Mouse (Mus musculus) limb, embryonic 15.5 days (tissue): ENCODE data around the gene Acta1. TPM values are rescaled to one million over a fixed set of nuclear protein-coding genes. Genes with fewer than 3 reads are reported as not detected.

Source experiments
- polyA plus RNA-seq: library from polyadenylated mRNA; unstranded; fragments of >200 nt; fragmentation: Nextera tagmentation; extraction: Ambion mirVana; gene quantifications from 2 replicates; pipeline ENCODE4 v1.2.1, GENCODE M21; 2015

Gene Acta1
- polyA plus RNA-seq, 1 experiment from 2014 or later = 949 TPM

Other genes starting within 250 kb of the Acta1 start
- gene Rhou, start 240.8 kb downstream of the Acta1 start, polyA plus RNA-seq = 10.8 and 10.9 TPM in 2 replicates
- 40.6 and 44.5 TPM in 2 replicates for gene Rab4a, start 88.8 kb downstream of the Acta1 start, polyA plus RNA-seq
- 2.6 and 3.0 TPM in 2 replicates for gene Ccsap, start 34.5 kb downstream of the Acta1 start, polyA plus RNA-seq
- 25.5 and 27.0 TPM in 2 replicates for gene Nup133, start 54.5 kb upstream of the Acta1 start, polyA plus RNA-seq
- 14.2 and 17.7 TPM in 2 replicates for gene Abcb10, start 88.4 kb upstream of the Acta1 start, polyA plus RNA-seq
- 30.1 and 34.4 TPM in 2 replicates for gene Taf5l, start 126.6 kb upstream of the Acta1 start, polyA plus RNA-seq
- gene Urb2, start 126.8 kb upstream of the Acta1 start, polyA plus RNA-seq = 4.7 and 5.0 TPM in 2 replicates